Mouse (Mus musculus) megakaryocyte, embryonic 14.5 days (primary cell): ENCODE measurements around the gene Kansl1l. TPM values are rescaled to one million over a fixed set of nuclear protein-coding genes. Genes with fewer than 3 reads are reported as not detected.
"Not testable (repeated sequence)": the region's sequence is repeated elsewhere in the genome, so short reads cannot be mapped to it uniquely, and the experiment has no call there.

Experiments
- H3K27me3 ChIP-seq: replicated peaks from 2 replicates; pipeline ENCODE3; 2012; ENCODE audit warnings: inconsistent platforms
- H3K36me3 ChIP-seq: replicated peaks from 2 replicates; pipeline ENCODE3; 2012; ENCODE audit warnings: low read length, inconsistent platforms, mixed read lengths
- H3K4me1 ChIP-seq: 2 replicates; pipeline ENCODE4 v1.6.1; 2012; ENCODE audit warnings: inconsistent platforms
- H3K4me3 ChIP-seq: replicated peaks from 2 replicates; pipeline ENCODE3; 2012; ENCODE audit warnings: moderate library complexity, mild to moderate bottlenecking, inconsistent platforms
- H3K9me3 ChIP-seq: 2 replicates; pipeline ENCODE4 v1.6.1; 2012; ENCODE audit warnings: inconsistent platforms
- FLI1 ChIP-seq: IDR thresholded peaks from 2 replicates; pipeline ENCODE4 v1.6.1; 2012; ENCODE audit warnings: low read length, inconsistent platforms, mixed read lengths
- GATA1 ChIP-seq: IDR thresholded peaks from 3 replicates; pipeline ENCODE4 v1.6.1; 2012; ENCODE audit warnings: mixed read lengths, low read length, inconsistent platforms, borderline replicate concordance
- polyA plus RNA-seq: library from polyadenylated mRNA; stranded (reverse); fragments of >175 nt; gene quantifications from 2 replicates; pipeline ENCODE4 v1.2.3, GENCODE M21; 2012; ENCODE audit warnings: low replicate concordance; ENCODE audit not compliant: insufficient read depth

The Kansl1l gene
- polyA plus RNA-seq, 1 experiment = 0.27 TPM

- TF ChIP-seq GATA1 (no peak), FLI1 (no peak)
- H3K4me1 ChIP-seq = peaks cover 21% of the 10 kb centered on the region; the same call in 1 of the 2 replicates
- H3K27me3 ChIP-seq = no peaks in the 10 kb centered on the region
- H3K36me3 ChIP-seq = peaks cover 26% of the 10 kb centered on the region
- no peaks in the 10 kb centered on the region for H3K9me3 ChIP-seq
- H3K4me3 ChIP-seq = peak overlapping the region; percentile 99
Observed at GRCm38 (mm10) chr1:66701576-66701940, 115.8 kb downstream of the Kansl1l start.

DNA sequence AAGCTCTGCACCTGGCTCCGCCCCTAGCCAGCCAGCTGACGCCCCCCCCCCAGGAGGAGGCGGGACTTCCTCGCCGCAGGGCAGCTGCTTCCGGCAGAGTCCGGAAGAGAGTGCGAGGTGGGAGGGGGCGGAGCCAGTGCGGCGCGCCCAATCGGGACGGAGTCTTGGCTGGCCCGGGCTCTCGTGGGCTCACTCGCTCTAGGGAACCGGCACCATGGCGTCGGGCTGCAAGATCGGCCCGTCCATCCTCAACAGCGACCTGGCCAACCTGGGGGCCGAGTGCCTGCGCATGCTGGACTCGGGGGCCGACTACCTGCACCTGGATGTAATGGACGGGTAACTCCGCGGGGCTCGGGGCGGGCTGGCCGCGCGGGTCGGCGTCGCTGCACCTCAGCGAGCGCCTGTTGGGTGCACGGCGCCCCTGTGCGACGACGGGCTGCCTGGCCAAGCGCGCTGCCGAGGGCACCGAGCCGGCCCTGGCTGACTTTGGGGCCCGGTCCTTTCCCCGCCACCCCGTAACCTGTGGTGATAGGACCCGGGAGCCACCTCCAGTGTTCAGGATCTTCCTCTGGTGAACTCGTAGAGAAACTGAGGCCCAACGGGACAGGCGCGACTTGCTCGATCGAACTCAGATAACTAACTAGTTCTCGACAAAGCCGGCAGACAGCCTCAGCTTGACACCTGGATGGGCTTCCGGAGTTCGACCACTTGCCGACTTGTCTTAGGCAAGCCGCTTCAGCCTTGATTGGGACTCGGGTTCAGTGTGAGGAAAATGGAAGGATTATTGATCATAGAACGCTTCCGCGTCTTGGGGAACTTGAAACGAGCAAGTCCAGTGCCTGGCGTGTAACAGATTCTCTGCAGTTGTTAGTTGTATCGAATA is 116.4 kb downstream of the Kansl1l start, which contains the start of gene Rpe:
TSS of gene Rpe (plus strand) at position 139 of the 883 bp plus-strand sequence.
- H3K9me3 ChIP-seq = no peaks in the 10 kb centered on the region
- H3K4me1 ChIP-seq = peaks cover 21% of the 10 kb centered on the region; the same call in 1 of the 2 replicates
- peak within 1 kb of the TSS; percentile 99 for H3K4me3 ChIP-seq
- H3K36me3 ChIP-seq = peaks cover 20% of the 10 kb centered on the region
- no peaks in the 10 kb centered on the region for H3K27me3 ChIP-seq
- TF ChIP-seq GATA1 (no peak), FLI1 (no peak)

DNA sequence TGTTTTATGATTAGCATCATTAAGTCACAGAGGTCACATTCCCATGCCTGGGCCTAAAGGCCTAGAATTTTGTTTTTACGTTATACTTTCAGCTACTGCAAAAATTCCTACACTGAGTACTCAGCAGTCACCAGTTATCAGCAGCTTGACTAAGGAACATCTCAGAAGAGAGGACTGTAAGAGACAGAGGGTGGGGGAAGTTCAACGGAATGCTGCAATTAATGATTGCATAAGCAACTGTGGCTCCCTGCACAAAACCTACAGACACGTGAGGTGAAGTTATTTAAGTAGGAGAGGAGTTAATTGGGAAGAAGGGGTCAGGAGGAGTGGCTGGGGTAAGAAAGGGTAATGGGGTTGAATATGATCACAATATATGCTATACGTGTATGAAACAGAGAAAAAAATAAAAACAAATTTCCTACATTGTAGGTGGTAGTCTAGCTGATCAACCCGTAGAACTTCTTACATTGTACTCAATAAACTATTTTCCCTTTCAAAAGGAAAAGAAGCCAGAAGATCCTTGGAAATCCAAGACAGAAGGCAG is 117.1 kb downstream of the Kansl1l start:
- no peak for TF ChIP-seq FLI1
- TF ChIP-seq GATA1 = no peak
- Histone ChIP-seq H3K4me1 (peaks cover 23% of the 10 kb centered on the region), H3K36me3 (peaks cover 18% of the 10 kb centered on the region), H3K9me3 (no peaks in the 10 kb centered on the region), H3K27me3 (no peaks in the 10 kb centered on the region), H3K4me3 (peak overlapping the region; percentile 99)

DNA sequence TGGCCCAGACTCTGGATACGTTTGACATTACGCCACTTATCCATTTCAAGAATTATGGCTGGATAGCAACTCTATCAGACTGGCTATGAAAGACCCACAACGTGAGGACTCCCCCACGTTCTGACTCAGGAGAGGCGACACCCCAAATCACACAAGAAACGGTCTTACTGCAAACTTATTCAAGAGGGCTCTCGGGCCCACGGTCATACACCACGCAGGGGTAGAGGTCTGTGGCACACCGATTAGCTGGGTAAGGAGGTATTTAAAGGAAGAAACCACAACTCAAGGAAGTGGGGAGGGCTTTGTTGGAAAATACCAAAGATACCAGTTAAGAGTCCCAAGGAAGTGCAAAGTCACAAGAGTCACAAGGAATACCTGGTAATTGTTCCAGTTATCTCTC is 117.7 kb downstream of the Kansl1l start:
- not testable (repeated sequence) for H3K27me3 ChIP-seq, H3K9me3 ChIP-seq, H3K4me3 ChIP-seq
- H3K36me3 ChIP-seq = peaks cover 15% of the 10 kb centered on the region
- peaks cover 24% of the 10 kb centered on the region for H3K4me1 ChIP-seq

DNA sequence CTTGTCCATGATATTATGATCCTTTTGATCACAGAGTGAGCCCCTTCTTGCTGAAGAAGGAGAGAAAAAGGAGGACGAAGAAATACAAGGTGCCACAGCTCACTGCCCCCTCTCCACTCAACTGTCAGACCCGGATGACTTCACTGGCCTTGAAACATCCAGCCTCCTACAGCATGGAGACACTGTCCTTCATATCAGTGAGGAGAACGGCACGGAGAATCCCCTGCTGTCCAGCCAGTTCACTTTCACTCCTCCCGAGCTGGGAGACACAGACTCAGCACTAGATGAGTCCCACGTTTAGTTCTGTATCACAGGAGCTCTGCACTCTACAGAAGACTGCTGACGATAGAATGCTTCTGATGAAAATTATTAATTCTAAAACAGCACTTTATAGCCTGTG is 122.1 kb downstream of the Kansl1l start:
- Histone ChIP-seq H3K27me3 (no peaks in the 10 kb centered on the region), H3K9me3 (no peaks in the 10 kb centered on the region), H3K36me3 (no peaks in the 10 kb centered on the region), H3K4me1 (peaks cover 12% of the 10 kb centered on the region), H3K4me3 (no peak overlapping the region)
- no peak for TF ChIP-seq GATA1
- TF ChIP-seq FLI1 = no peak

DNA sequence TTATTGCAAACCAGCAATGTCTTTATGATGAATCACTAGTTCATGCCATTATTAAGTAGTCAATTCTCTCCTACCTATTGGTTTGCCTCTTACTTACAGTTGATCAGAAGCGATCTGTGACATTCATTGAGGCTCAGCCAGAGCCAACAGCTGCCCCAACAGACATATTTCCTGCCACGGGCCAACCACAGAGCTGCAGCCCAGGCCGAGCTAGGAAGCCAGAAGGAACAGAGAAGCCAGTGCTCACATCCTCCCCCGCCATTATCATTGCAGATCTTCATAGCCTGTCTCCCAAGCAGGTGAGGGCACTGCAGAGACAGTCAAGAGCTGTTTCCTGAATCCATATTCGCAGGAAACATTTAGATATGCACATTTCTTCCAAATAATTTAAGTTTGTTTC is 123.1 kb downstream of the Kansl1l start:
- H3K9me3 ChIP-seq = no peaks in the 10 kb centered on the region
- peaks cover 10% of the 10 kb centered on the region for H3K4me1 ChIP-seq
- H3K4me3 ChIP-seq = peak overlapping the region; percentile 38
- TF ChIP-seq GATA1 = no peak
- TF ChIP-seq FLI1 = no peak
- H3K36me3 ChIP-seq = no peaks in the 10 kb centered on the region
- no peaks in the 10 kb centered on the region for H3K27me3 ChIP-seq

- Histone ChIP-seq H3K4me1 (peaks cover 10% of the 10 kb centered on the region), H3K27me3 (no peaks in the 10 kb centered on the region), H3K36me3 (no peaks in the 10 kb centered on the region), H3K9me3 (no peaks in the 10 kb centered on the region), H3K4me3 (no peak overlapping the region)
- TF ChIP-seq FLI1 (no peak), GATA1 (no peak)
Observed at GRCm38 (mm10) chr1:66692780-66693392, 124.5 kb downstream of the Kansl1l start.

DNA sequence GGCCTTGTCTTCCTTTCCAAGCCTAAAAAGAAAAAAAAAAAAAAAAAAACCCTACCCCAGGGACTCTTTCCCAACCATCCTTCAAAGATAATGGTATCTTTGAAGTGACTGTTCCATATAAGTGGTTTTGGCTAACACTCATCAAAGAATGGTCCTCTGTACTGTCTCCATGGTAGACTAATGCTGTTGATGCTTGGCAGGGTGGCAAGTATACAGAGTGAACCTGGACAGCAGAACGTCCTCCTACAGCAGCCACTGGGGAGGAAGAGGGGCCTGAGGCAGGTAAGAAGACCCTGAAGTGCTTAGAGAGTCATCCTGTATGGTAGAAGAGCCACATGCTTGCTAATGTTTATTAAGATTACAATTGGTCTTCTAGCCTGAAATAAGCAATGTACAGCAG is 125.1 kb downstream of the Kansl1l start:
- Histone ChIP-seq H3K9me3 (no peaks in the 10 kb centered on the region), H3K4me1 (peaks cover 10% of the 10 kb centered on the region), H3K36me3 (no peaks in the 10 kb centered on the region), H3K27me3 (no peaks in the 10 kb centered on the region), H3K4me3 (no peak overlapping the region)
- no peak for TF ChIP-seq FLI1
- TF ChIP-seq GATA1 = no peak

- H3K4me1 ChIP-seq = peaks cover 10% of the 10 kb centered on the region
- peaks cover 2% of the 10 kb centered on the region for H3K27me3 ChIP-seq
- H3K36me3 ChIP-seq = no peaks in the 10 kb centered on the region
- no peaks in the 10 kb centered on the region for H3K9me3 ChIP-seq
- no peak for TF ChIP-seq FLI1
- TF ChIP-seq GATA1 = no peak
- no peak overlapping the region for H3K4me3 ChIP-seq
Observed at GRCm38 (mm10) chr1:66691772-66692171, 125.6 kb downstream of the Kansl1l start.

DNA sequence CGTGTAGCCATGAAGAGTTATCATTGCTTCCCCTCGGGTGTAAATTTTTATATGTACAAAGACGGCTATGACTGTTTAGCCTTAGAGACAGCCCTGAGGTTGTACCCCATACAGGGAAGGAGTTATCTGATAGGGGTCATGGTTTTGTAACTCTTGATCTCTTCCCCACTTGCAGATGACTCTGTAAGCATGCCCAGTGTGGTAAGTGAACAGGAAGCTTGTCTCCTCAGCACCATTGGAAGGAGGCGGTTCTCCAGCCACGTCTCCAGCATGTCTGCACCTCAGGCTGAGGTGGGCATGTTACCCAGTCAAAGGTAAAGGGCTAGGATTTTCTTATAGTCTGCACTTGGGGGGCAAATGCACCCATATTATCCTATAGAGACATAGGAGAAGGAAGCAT is 134.4 kb downstream of the Kansl1l start:
- Histone ChIP-seq H3K9me3 (no peaks in the 10 kb centered on the region), H3K4me1 (peaks cover 4% of the 10 kb centered on the region), H3K4me3 (no peak overlapping the region), H3K27me3 (peaks cover 2% of the 10 kb centered on the region), H3K36me3 (no peaks in the 10 kb centered on the region)
- TF ChIP-seq GATA1 = no peak
- TF ChIP-seq FLI1 = no peak
